Mouse (Mus musculus): ENCODE data around the gene Ldlrad3. TPM values are rescaled to one million over a fixed set of nuclear protein-coding genes. Genes with fewer than 3 reads are reported as not detected.

Gene Ldlrad3
- polyA plus RNA-seq, 1 experiment from 2014 or later: 20.2 TPM

DNA sequence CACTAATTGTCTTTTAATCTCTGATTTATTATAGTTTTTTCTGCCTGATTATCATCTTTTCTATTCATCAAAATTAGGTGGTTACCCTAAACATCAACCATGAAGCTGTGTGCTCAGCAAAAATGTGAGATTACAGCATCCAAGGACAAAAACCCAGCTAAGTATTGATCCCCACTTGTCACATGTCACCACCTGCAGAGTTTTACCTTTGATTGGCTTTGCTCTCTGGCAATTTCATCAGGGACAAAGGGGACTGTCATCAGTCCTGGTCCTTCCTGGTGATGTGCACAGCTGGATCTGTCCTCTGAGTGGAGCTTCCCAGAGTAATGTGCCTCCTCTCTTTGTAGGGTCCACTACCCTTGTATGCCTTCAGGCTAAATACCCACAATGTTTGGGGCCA lies 17.3 kb upstream of the Ldlrad3 start:
- Histone ChIP-seq H3K36me3 (no peaks in the 10 kb centered on the region), H3K4me2 (no peak overlapping the region), H3K9me3 (replicated peaks) (no peaks in the 10 kb centered on the region), H3K4me3 (no peak overlapping the region), H3K4me1 (replicated peaks) (no peaks in the 10 kb centered on the region), H3K27ac (ENCODE audit: poor library complexity, severe bottlenecking) (no peak overlapping the region), H3K9ac (no peak overlapping the region), H3K27me3 (replicated peaks) (peaks cover 3% of the 10 kb centered on the region; the same call in 1 of the 2 replicates)
- no peak for ATAC-seq (ENCODE audit: insufficient number of reproducible peaks, low FRiP score)

DNA sequence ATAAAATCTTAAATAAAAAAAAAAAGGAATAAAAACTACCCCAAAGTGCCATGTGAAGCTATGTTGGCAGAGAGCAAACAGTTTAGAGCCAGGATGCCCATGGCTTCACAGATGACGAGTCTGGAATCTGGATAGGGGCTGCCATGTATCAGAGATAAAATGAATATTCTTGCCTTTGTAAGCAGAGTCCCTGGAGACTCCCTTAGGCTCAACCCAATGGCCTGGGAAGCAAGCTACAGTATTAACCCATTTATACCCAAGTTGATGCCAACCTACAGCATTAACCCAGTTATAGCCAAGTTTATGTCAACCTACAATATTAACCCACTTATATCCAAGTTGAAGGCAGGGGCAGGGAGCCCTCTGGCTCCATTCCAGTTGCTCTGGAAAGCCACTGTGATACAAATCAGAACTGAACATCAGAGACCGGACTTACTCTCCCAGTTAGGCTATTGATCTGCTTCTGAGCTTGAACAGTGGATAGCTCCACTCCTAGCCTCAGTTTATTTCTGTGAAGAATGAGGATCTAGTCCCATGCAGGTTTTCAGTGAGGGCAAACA lies 16.1 kb upstream of the Ldlrad3 start:
- H3K4me3 ChIP-seq: no peak overlapping the region
- no peaks in the 10 kb centered on the region for H3K36me3 ChIP-seq
- no peak overlapping the region for H3K4me2 ChIP-seq
- H3K9ac ChIP-seq: no peak overlapping the region
- no peaks in the 10 kb centered on the region for H3K4me1 ChIP-seq (replicated peaks)
- peaks cover 3% of the 10 kb centered on the region; the same call in 1 of the 2 replicates for H3K27me3 ChIP-seq (replicated peaks)
- H3K27ac ChIP-seq (ENCODE audit: poor library complexity, severe bottlenecking): no peak overlapping the region
- ATAC-seq (ENCODE audit: insufficient number of reproducible peaks, low FRiP score): no peak
- no peaks in the 10 kb centered on the region for H3K9me3 ChIP-seq (replicated peaks)
- WGBS: 58% methylated on average over 2 of the region's 2 CpGs

DNA sequence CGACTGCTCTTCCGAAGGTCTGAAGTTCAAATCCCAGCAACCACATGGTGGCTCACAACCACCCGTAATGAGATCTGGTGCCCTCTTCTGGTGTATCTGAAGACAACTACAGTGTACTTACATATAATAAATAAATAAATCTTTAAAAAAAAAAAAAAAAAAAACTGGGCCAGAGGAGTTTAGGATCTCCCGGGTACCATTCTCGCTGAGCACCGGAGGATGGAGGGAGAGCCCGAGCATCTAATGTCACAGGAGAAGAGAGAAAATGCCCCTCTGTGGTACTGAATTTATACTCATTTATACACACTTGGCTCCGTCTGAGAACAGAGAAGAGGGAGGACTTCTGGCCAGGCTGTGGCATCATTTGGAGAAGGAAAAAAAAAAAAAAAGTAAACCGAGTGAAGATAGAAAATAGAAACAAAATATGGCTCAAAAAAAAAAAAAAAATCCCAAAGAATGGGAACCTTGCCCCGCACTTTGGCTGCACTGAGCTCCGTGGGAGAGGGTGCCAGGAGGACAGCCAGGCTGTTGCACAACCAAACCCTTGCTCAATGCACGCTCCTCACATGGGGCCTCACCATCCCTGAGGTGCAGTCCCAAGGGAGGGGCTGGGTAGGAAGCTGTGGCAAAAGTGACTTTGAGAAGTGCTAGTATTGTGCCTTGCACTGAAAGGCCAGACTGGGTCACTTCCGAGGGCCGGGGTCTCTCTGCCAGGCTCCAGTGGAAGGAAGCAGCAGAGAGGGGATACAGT lies 15.2 kb upstream of the Ldlrad3 start:
- H3K9me3 ChIP-seq (replicated peaks): no peaks in the 10 kb centered on the region
- no peak overlapping the region for H3K4me3 ChIP-seq
- ATAC-seq (ENCODE audit: insufficient number of reproducible peaks, low FRiP score): no peak
- 76% methylated on average over 13 of the region's 14 CpGs for WGBS
- peaks cover 3% of the 10 kb centered on the region; the same call in 1 of the 2 replicates for H3K27me3 ChIP-seq (replicated peaks)
- no peak overlapping the region for H3K4me2 ChIP-seq
- H3K27ac ChIP-seq (ENCODE audit: poor library complexity, severe bottlenecking): no peak overlapping the region
- H3K9ac ChIP-seq: no peak overlapping the region
- H3K36me3 ChIP-seq: no peaks in the 10 kb centered on the region
- H3K4me1 ChIP-seq (replicated peaks): peaks cover 5% of the 10 kb centered on the region; the same call in 1 of the 2 replicates

DNA sequence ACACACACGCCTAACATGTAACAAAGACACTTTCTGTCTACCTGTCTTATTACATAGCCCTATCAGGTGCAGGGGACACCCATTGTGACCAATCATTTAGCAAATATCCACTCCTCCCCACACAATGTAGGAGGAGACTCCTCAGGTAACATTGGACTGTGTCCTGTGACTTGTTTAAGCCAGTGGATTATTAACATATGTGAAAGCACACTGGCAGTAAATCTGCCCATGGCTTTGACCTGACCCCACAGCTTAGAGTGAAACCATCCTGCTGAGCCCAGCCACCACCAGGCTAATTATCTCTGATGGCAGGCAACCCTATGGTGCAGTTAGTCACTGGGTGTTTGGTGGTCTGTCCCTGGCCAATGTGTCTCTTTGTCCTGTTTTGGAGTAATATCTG lies 11.1 kb upstream of the Ldlrad3 start:
- WGBS: 90% methylated on average over 1 of the region's 1 CpGs
- Histone ChIP-seq H3K4me1 (replicated peaks) (peaks cover 5% of the 10 kb centered on the region; the same call in 1 of the 2 replicates), H3K9ac (no peak overlapping the region), H3K27me3 (replicated peaks) (no peaks in the 10 kb centered on the region), H3K36me3 (no peaks in the 10 kb centered on the region), H3K4me3 (no peak overlapping the region), H3K4me2 (no peak overlapping the region), H3K27ac (ENCODE audit: poor library complexity, severe bottlenecking) (no peak overlapping the region), H3K9me3 (replicated peaks) (no peaks in the 10 kb centered on the region)
- ATAC-seq (ENCODE audit: insufficient number of reproducible peaks, low FRiP score): no peak

DNA sequence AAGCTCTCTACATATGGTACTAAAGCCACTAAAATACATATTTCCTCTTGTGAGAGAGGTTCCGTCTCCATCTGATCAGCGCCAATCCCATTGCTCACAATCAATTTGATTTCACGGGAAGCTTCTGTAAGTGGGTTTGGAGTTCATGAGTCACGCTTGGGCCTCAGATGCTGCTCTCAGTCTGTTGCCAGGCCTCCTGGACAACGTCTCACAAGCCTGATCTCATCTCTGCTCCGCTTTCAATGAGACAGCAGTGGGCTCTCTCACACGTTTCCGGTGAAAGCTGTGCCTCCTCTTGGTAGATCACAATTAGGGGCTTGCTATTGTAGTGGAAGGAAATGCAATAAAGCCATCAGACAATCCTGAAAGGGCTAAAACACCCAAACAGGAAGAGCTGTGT lies 10.5 kb upstream of the Ldlrad3 start:
- ATAC-seq (ENCODE audit: insufficient number of reproducible peaks, low FRiP score): no peak
- no peak overlapping the region for H3K9ac ChIP-seq
- no peak overlapping the region for H3K4me3 ChIP-seq
- no peak overlapping the region for H3K27ac ChIP-seq (ENCODE audit: poor library complexity, severe bottlenecking)
- H3K4me2 ChIP-seq: no peak overlapping the region
- 43% methylated on average over 8 of the region's 8 CpGs for WGBS
- no peaks in the 10 kb centered on the region for H3K36me3 ChIP-seq
- H3K4me1 ChIP-seq (replicated peaks): peaks cover 5% of the 10 kb centered on the region; the same call in 1 of the 2 replicates
- H3K9me3 ChIP-seq (replicated peaks): no peaks in the 10 kb centered on the region
- H3K27me3 ChIP-seq (replicated peaks): no peaks in the 10 kb centered on the region

DNA sequence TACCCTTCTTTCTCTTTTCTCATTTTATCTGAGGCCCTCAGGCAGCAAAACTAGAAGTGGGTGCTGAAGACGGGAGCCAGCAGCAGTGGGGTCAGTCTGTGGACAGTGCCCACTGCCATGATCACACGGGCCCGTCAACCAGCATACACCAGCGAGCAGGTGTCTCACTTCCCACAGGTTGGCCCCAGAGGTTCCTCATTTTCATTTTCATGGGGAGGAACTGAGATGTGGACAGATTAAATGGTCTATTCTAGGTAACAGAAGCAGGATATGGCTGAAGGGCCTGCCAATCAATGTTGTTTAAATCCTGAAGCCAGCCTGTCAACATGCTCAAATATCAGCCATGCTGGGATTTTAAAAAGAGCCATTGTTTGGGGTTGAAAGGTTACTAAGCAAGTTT lies 9.3 kb upstream of the Ldlrad3 start:
- H3K4me3 ChIP-seq: no peak overlapping the region
- no peak overlapping the region for H3K4me2 ChIP-seq
- H3K4me1 ChIP-seq (replicated peaks): peaks cover 5% of the 10 kb centered on the region; the same call in 1 of the 2 replicates
- ATAC-seq (ENCODE audit: insufficient number of reproducible peaks, low FRiP score): no peak
- no peak overlapping the region for H3K9ac ChIP-seq
- H3K36me3 ChIP-seq: no peaks in the 10 kb centered on the region
- no peaks in the 10 kb centered on the region for H3K27me3 ChIP-seq (replicated peaks)
- 70% methylated on average over 4 of the region's 4 CpGs for WGBS
- H3K9me3 ChIP-seq (replicated peaks): no peaks in the 10 kb centered on the region
- no peak overlapping the region for H3K27ac ChIP-seq (ENCODE audit: poor library complexity, severe bottlenecking)

DNA sequence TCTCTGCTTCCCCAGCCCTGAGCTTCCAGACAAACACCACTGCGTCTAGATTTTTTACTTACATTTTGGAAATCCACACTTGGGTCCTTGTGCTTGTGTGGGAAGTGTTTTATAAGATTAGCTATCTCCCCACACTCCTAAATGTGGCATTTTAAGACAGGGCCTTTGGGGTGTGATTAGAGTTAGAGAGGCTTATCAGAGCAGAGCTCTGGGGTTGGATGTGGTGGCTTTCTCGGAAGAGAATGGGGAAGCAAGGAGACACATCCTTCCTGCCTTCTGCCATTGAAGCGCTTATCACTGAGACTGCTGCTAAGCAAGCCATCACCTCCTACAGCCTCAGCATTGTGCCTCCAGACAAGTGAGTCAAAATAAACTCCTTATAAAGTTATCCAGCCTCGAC lies 8.1 kb upstream of the Ldlrad3 start:
- H3K27ac ChIP-seq (ENCODE audit: poor library complexity, severe bottlenecking): no peak overlapping the region
- no peak overlapping the region for H3K4me3 ChIP-seq
- H3K4me1 ChIP-seq (replicated peaks): peaks cover 5% of the 10 kb centered on the region; the same call in 1 of the 2 replicates
- 23% methylated on average over 4 of the region's 4 CpGs for WGBS
- H3K27me3 ChIP-seq (replicated peaks): no peaks in the 10 kb centered on the region
- H3K9me3 ChIP-seq (replicated peaks): no peaks in the 10 kb centered on the region
- H3K4me2 ChIP-seq: no peak overlapping the region
- H3K9ac ChIP-seq: no peak overlapping the region
- no peaks in the 10 kb centered on the region for H3K36me3 ChIP-seq
- no peak for ATAC-seq (ENCODE audit: insufficient number of reproducible peaks, low FRiP score)

DNA sequence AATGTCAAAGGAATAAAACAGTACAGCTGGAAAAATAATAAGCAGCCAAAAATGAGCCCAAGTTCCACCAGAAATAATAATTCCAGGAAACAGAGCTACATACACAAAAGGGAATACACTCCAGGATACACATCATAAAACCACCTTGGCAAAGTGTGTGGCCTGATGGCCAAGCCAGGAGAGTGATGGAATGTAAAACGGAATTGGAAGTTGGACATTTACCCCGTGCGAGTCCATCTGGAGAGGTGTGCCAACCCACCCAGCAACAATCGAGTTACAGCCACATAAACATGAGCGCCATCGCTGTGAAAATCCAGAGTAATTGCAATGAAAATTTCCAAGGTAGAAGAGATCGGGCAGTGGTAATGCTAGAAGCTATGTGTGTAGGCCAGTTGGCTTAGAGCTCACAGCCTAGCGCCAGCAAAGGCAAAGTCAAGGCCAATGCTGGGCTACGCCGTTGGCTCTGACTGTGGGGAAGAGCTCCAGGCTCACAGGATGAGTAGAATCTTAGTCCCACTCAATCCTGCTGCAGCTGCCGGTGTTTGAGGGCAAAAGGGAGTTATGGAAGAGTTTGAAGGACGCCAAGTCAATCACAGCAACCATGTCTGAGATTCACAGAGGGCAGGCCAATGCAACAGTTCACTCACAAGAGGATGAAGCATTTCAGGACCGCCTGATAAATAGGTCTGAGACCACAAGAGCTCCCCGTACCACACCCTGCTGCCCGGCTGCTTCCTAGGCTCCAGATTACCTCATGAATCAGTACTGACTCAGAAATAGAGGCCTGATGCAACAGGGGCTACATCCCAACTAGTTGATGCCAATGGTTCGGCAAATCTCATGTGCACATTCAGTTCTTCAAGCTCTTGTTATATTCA lies 7.0 kb upstream of the Ldlrad3 start:
- peaks cover 5% of the 10 kb centered on the region; the same call in 1 of the 2 replicates for H3K4me1 ChIP-seq (replicated peaks)
- ATAC-seq (ENCODE audit: insufficient number of reproducible peaks, low FRiP score): no peak
- H3K9ac ChIP-seq: no peak overlapping the region
- H3K9me3 ChIP-seq (replicated peaks): no peaks in the 10 kb centered on the region
- no peak overlapping the region for H3K4me3 ChIP-seq
- no peaks in the 10 kb centered on the region for H3K27me3 ChIP-seq (replicated peaks)
- no peak overlapping the region for H3K27ac ChIP-seq (ENCODE audit: poor library complexity, severe bottlenecking)
- 87% methylated on average over 16 of the region's 16 CpGs for WGBS
- H3K36me3 ChIP-seq: no peaks in the 10 kb centered on the region
- H3K4me2 ChIP-seq: no peak overlapping the region

DNA sequence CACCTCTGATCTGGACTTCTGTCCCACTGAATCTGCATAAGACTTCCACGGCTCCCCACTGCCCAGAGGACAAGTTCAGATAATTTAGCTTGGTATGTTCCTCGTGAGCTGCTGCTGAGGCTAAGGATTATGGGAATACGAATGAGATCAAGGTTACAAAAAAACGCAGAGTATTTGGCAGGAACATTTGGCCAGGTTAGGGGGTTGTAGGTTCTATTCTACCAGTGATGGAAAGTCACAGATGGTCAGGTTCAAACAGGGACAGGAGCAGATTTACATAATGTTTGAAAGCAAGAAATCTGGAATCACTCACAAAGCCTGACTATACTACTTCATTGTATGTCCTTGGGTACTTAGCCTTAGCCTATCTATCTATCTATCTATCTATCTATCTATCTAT lies 5.6 kb upstream of the Ldlrad3 start:
- Histone ChIP-seq H3K36me3 (no peaks in the 10 kb centered on the region), H3K4me3 (no peak overlapping the region), H3K27ac (ENCODE audit: poor library complexity, severe bottlenecking) (no peak overlapping the region), H3K4me2 (no peak overlapping the region), H3K27me3 (replicated peaks) (no peaks in the 10 kb centered on the region), H3K9me3 (replicated peaks) (no peaks in the 10 kb centered on the region), H3K4me1 (replicated peaks) (peaks cover 7% of the 10 kb centered on the region; the same call in 1 of the 2 replicates), H3K9ac (no peak overlapping the region)
- no peak for ATAC-seq (ENCODE audit: insufficient number of reproducible peaks, low FRiP score)
- WGBS: 67% methylated on average over 4 of the region's 4 CpGs

DNA sequence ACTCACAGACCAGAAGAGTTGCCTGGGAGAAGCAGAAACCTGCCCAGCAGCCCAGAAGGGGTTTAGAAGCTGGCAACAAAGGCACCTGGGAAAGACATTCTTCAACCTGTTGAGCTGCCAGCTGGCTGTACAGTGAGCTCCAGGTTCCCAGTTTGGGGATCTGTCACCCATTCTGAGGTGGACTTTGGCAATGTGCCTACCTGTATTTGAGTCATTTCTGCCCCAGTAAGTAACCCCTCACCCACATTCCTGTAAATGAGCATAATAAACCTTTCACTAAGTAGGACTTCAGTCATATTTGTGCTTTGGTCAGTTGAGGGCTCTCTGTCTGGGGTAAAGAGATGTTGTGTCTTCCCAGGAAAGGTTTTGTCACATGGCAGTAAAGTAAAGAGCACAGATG lies 4.8 kb upstream of the Ldlrad3 start:
- Histone ChIP-seq H3K27me3 (replicated peaks) (no peaks in the 10 kb centered on the region), H3K4me1 (replicated peaks) (0 out of 2 replicates have a peak, but pooled peaks cover 6% of the 10 kb centered on the region), H3K9me3 (replicated peaks) (no peaks in the 10 kb centered on the region), H3K27ac (ENCODE audit: poor library complexity, severe bottlenecking) (no peak overlapping the region), H3K9ac (no peak overlapping the region), H3K4me2 (no peak overlapping the region), H3K36me3 (no peaks in the 10 kb centered on the region), H3K4me3 (no peak overlapping the region)
- no peak for ATAC-seq (ENCODE audit: insufficient number of reproducible peaks, low FRiP score)
